Mouse (Mus musculus) liver, postnatal 0 days (tissue): ENCODE data around the gene Npdc1. TPM values are rescaled to one million over a fixed set of nuclear protein-coding genes. Genes with fewer than 3 reads are reported as not detected.
A peak's percentile ranks its signal among the peaks of the same experiment; 100 is the strongest.

Source experiments
- ATAC-seq: fragments of 200-750 bp; cut with Nextera tagmentation; 2 replicates; pipeline ENCODE4 v1.8.0; 2017; ENCODE audit warnings: mild to moderate bottlenecking, moderate library complexity
- DNase-seq: peaks from one replicate; pipeline ENCODE4 v3.0.0-alpha.2; 2016
- H3K27ac ChIP-seq: fragments of 300-500 bp; sonication (generic); 2 replicates; pipeline ENCODE4 v1.5.1; 2014; ENCODE audit warnings: antibody characterized with exemption, moderate library complexity, mild to moderate bottlenecking, low read depth
- H3K27me3 ChIP-seq: fragments of 300-500 bp; sonication (generic); 2 replicates; pipeline ENCODE4 v1.6.1; 2014; ENCODE audit warnings: low read length, control low read depth, mixed read lengths; ENCODE audit not compliant: insufficient read depth
- H3K36me3 ChIP-seq: fragments of 300-500 bp; sonication (generic); replicated peaks from 2 replicates; pipeline ENCODE4 v1.6.1; 2014; ENCODE audit warnings: mild to moderate bottlenecking, control low read depth, low read length, moderate library complexity, mixed read lengths; ENCODE audit not compliant: insufficient read depth
- H3K4me1 ChIP-seq: fragments of 300-500 bp; sonication (generic); 2 replicates; pipeline ENCODE4 v1.6.1; 2014; ENCODE audit warnings: antibody characterized with exemption, mild to moderate bottlenecking, control low read depth; ENCODE audit not compliant: insufficient read depth
- H3K4me2 ChIP-seq: fragments of 300-500 bp; sonication (generic); 2 replicates; pipeline ENCODE4 v1.6.1; 2014; ENCODE audit warnings: low read depth, mild to moderate bottlenecking, low read length, moderate library complexity, mixed read lengths
- H3K4me3 ChIP-seq: fragments of 300-500 bp; sonication (generic); 2 replicates; pipeline ENCODE4 v1.5.1; 2014; ENCODE audit warnings: low read depth, low read length
- H3K9ac ChIP-seq: fragments of 300-500 bp; sonication (generic); replicated peaks from 2 replicates; pipeline ENCODE4 v1.6.1; 2014; ENCODE audit warnings: mild to moderate bottlenecking, moderate library complexity
- H3K9me3 ChIP-seq: fragments of 300-500 bp; sonication (generic); 2 replicates; pipeline ENCODE4 v1.6.1; 2016; ENCODE audit warnings: mild to moderate bottlenecking, control low read depth, low read length, mixed read lengths
- CTCF ChIP-seq: sonication (generic); IDR thresholded peaks from 2 replicates; pipeline ENCODE4 v1.5.1; 2016; ENCODE audit warnings: antibody characterized with exemption, low read depth
- EP300 ChIP-seq: IDR thresholded peaks from 2 replicates; pipeline ENCODE4 v1.6.1; 2016; ENCODE audit warnings: antibody characterized with exemption, low read depth, mild to moderate bottlenecking
- whole genome bisulfite sequencing: fragments of 180-500 bp; shearing (Covaris S2); extraction: QIAGEN DNeasy Blood & Tissue Kit; methylation state at CpG from one replicate; pipeline ENCODE4 v1.1.7; 2014; ENCODE audit not compliant: insufficient replicate concordance; 5-methylcytosine and 5-hydroxymethylcytosine counted together
- microRNA-seq: library from miRNA; unstranded; fragments of <30 nt; microRNA quantifications from one replicate; pipeline ENCODE4, GENCODE M21; 2016
- polyA plus RNA-seq: library from polyadenylated mRNA; unstranded; fragments of >200 nt; fragmentation: Nextera tagmentation; extraction: Ambion mirVana; gene quantifications from 2 replicates; pipeline ENCODE4 v1.2.1, GENCODE M21; 2015

Npdc1 gene
- polyA plus RNA-seq, 1 experiment from 2014 or later: 5.2 TPM

GRCm38 (mm10) chr2:25458911-25459310 is 59.8 kb downstream of the Npdc1 start:
- Histone ChIP-seq H3K4me1 (peaks cover 20% of the 10 kb centered on the region), H3K4me2 (no peak overlapping the region), H3K27me3 (no peaks in the 10 kb centered on the region), H3K36me3 (0 out of 2 replicates have a peak, but pooled peaks cover 9% of the 10 kb centered on the region), H3K9ac (no peak overlapping the region), H3K9me3 (no peaks in the 10 kb centered on the region), H3K4me3 (no peak overlapping the region), H3K27ac (no peak overlapping the region)
- no peak for ATAC-seq
- TF ChIP-seq CTCF: peak; percentile 23; the same call in 1 of the 2 replicates
- TF ChIP-seq EP300: no peak
- DNase-seq: peak; percentile 44
- WGBS: 75% methylated on average over 5 of the region's 5 CpGs

Small RNA genes lying within 50 kb of the gene (microRNA-seq; reads per million reads assigned to microRNA genes)
- not detected for gene Mir3087

Other genes starting within 250 kb of the Npdc1 start
- 1.3 and 1.7 TPM in 2 replicates for gene Nrarp, start 218.6 kb upstream of the Npdc1 start, polyA plus RNA-seq
- gene Tor4a, start 202.5 kb upstream of the Npdc1 start, polyA plus RNA-seq: 5.4 and 6.0 TPM in 2 replicates
- gene Nelfb, start 187.9 kb upstream of the Npdc1 start, polyA plus RNA-seq: 19.3 and 22.3 TPM in 2 replicates
- not detected in 2 replicates for gene Stpg3, start 184.7 kb upstream of the Npdc1 start, polyA plus RNA-seq
- gene Fam166a, start 180.6 kb upstream of the Npdc1 start, polyA plus RNA-seq: not detected in 2 replicates
- 263 and 294 TPM in 2 replicates for gene Tubb4b, start 174.6 kb upstream of the Npdc1 start, polyA plus RNA-seq
- gene Slc34a3, start 165.0 kb upstream of the Npdc1 start, polyA plus RNA-seq: not detected in 2 replicates
- gene Rnf224, start 162.6 kb upstream of the Npdc1 start, polyA plus RNA-seq: not detected in 2 replicates
- 0.11 TPM in 1 of 2 replicates, not detected in the other for gene Rnf208, start 157.1 kb upstream of the Npdc1 start, polyA plus RNA-seq
- gene Cysrt1, start 156.9 kb upstream of the Npdc1 start, polyA plus RNA-seq: not detected in 2 replicates
- 1.2 and 1.4 TPM in 2 replicates for gene AL732309.1, start 152.5 kb upstream of the Npdc1 start, polyA plus RNA-seq
- gene Tmem203, start 143.9 kb upstream of the Npdc1 start, polyA plus RNA-seq: 34.0 and 37.1 TPM in 2 replicates
- gene Tprn, start 136.7 kb upstream of the Npdc1 start, polyA plus RNA-seq: 5.3 TPM in 2 replicates
- gene Ssna1, start 126.9 kb upstream of the Npdc1 start, polyA plus RNA-seq: 77.2 and 81.7 TPM in 2 replicates
- gene Anapc2, start 126.9 kb upstream of the Npdc1 start, polyA plus RNA-seq: 19.8 and 22.8 TPM in 2 replicates
- gene Tmem210, start 111.2 kb upstream of the Npdc1 start, polyA plus RNA-seq: not detected in 2 replicates
- not detected in 2 replicates for gene Lrrc26, start 109.4 kb upstream of the Npdc1 start, polyA plus RNA-seq
- not detected in 2 replicates for gene Grin1, start 80.2 kb upstream of the Npdc1 start, polyA plus RNA-seq
- 15.7 and 16.5 TPM in 2 replicates for gene Man1b1, start 67.0 kb upstream of the Npdc1 start, polyA plus RNA-seq
- gene Dpp7, start 43.0 kb upstream of the Npdc1 start, polyA plus RNA-seq: 12.8 and 15.4 TPM in 2 replicates
- gene Uap1l1, start 33.7 kb upstream of the Npdc1 start, polyA plus RNA-seq: 18.7 and 19.4 TPM in 2 replicates
- gene Sapcd2, start 27.0 kb upstream of the Npdc1 start, polyA plus RNA-seq: 5.5 and 7.4 TPM in 2 replicates
- 2.9 and 3.6 TPM in 2 replicates for gene Entpd2, start 3.5 kb upstream of the Npdc1 start, polyA plus RNA-seq
- 0.78 and 0.97 TPM in 2 replicates for gene Fut7, start 23.9 kb downstream of the Npdc1 start, polyA plus RNA-seq
- gene Abca2, start 29.4 kb downstream of the Npdc1 start, polyA plus RNA-seq: 0.71 and 0.87 TPM in 2 replicates
- gene Clic3, start 57.5 kb downstream of the Npdc1 start, polyA plus RNA-seq: 0.77 and 1.4 TPM in 2 replicates
- 14.7 and 17.1 TPM in 2 replicates for gene Paxx, start 61.7 kb downstream of the Npdc1 start, polyA plus RNA-seq
- gene Ptgds, start 70.7 kb downstream of the Npdc1 start, polyA plus RNA-seq: 0.83 and 1.0 TPM in 2 replicates
- gene Lcn12, start 94.6 kb downstream of the Npdc1 start, polyA plus RNA-seq: not detected in 2 replicates
- gene Fbxw5, start 101.4 kb downstream of the Npdc1 start, polyA plus RNA-seq: 26.7 and 26.9 TPM in 2 replicates
- 106 and 107 TPM in 2 replicates for gene C8g, start 102.4 kb downstream of the Npdc1 start, polyA plus RNA-seq
- gene Traf2, start 147.6 kb downstream of the Npdc1 start, polyA plus RNA-seq: 10.6 and 10.7 TPM in 2 replicates
- 263 and 268 TPM in 2 replicates for gene Edf1, start 158.5 kb downstream of the Npdc1 start, polyA plus RNA-seq
- gene Mamdc4, start 175.5 kb downstream of the Npdc1 start, polyA plus RNA-seq: 0.07 and 0.09 TPM in 2 replicates
- gene Phpt1, start 175.9 kb downstream of the Npdc1 start, polyA plus RNA-seq: 44.7 and 46.1 TPM in 2 replicates
- gene Ajm1, start 182.4 kb downstream of the Npdc1 start, polyA plus RNA-seq: 0.02 TPM in 1 of 2 replicates, not detected in the other
- gene Rabl6, start 209.2 kb downstream of the Npdc1 start, polyA plus RNA-seq: 11.0 and 13.5 TPM in 2 replicates
- 0.19 and 0.28 TPM in 2 replicates for gene Ccdc183, start 218.3 kb downstream of the Npdc1 start, polyA plus RNA-seq
- gene Tmem141, start 222.7 kb downstream of the Npdc1 start, polyA plus RNA-seq: 43.3 and 55.1 TPM in 2 replicates
- 95.4 and 100 TPM in 2 replicates for gene Fcna, start 228.7 kb downstream of the Npdc1 start, polyA plus RNA-seq